Mouse (Mus musculus) limb, embryonic 13.5 days (tissue): ENCODE measurements at regions not wholly inside any gene's neighbourhood (a gene's known extent, or its start where the extent isn't known, plus 50 kb on each side); places are given as distances from the start of the nearest gene placed in this dataset.

ENCODE experiments used
- ATAC-seq: fragments of 200-750 bp; cut with Nextera tagmentation; 2 replicates; pipeline ENCODE4 v1.8.0; 2017; ENCODE audit warnings: low read depth, moderate number of reproducible peaks, moderate TSS enrichment; ENCODE audit not compliant: low FRiP score
- H3K27ac ChIP-seq: fragments of 300-500 bp; sonication (generic); 2 replicates; pipeline ENCODE4 v1.5.1; 2015; ENCODE audit warnings: inconsistent platforms, mild to moderate bottlenecking, moderate library complexity
- H3K27me3 ChIP-seq: fragments of 300-500 bp; sonication (generic); 2 replicates; pipeline ENCODE4 v1.6.1; 2015; ENCODE audit warnings: mild to moderate bottlenecking, inconsistent platforms
- H3K36me3 ChIP-seq: fragments of 300-500 bp; sonication (generic); 2 replicates; pipeline ENCODE4 v1.6.1; 2015; ENCODE audit warnings: inconsistent platforms, mild to moderate bottlenecking, moderate library complexity
- H3K4me1 ChIP-seq: fragments of 300-500 bp; sonication (generic); 2 replicates; pipeline ENCODE4 v1.6.1; 2015; ENCODE audit warnings: inconsistent platforms
- H3K4me2 ChIP-seq: fragments of 300-500 bp; sonication (generic); replicated peaks from 2 replicates; pipeline ENCODE4 v1.6.1; 2015; ENCODE audit warnings: inconsistent platforms, mild to moderate bottlenecking, moderate library complexity
- H3K4me3 ChIP-seq: fragments of 300-500 bp; sonication (generic); 2 replicates; pipeline ENCODE4 v1.5.1; 2015; ENCODE audit warnings: moderate library complexity, mild to moderate bottlenecking, inconsistent platforms
- H3K9ac ChIP-seq: fragments of 300-500 bp; sonication (generic); 2 replicates; pipeline ENCODE4 v1.6.1; 2015; ENCODE audit warnings: mild to moderate bottlenecking, inconsistent platforms
- H3K9me3 ChIP-seq: fragments of 300-500 bp; sonication (generic); 2 replicates; pipeline ENCODE4 v1.6.1; 2016; ENCODE audit warnings: inconsistent platforms
- WGBS: fragments of 180-500 bp; shearing (Covaris S2); methylation state at CpG from one replicate; pipeline ENCODE4 v1.1.7; 2015; 5-methylcytosine and 5-hydroxymethylcytosine counted together

- WGBS, result 87% methylated on average over 5 of the region's 5 CpGs
- H3K36me3 ChIP-seq, result no peaks in the 10 kb centered on the region
- H3K27ac ChIP-seq, result no peak overlapping the region
- H3K4me3 ChIP-seq, result no peak overlapping the region
- no peak for ATAC-seq
- H3K27me3 ChIP-seq, result no peaks in the 10 kb centered on the region
- H3K9me3 ChIP-seq, result no peaks in the 10 kb centered on the region
- H3K4me1 ChIP-seq, result 0 out of 2 replicates have a peak, but pooled peaks cover 5% of the 10 kb centered on the region
- H3K9ac ChIP-seq, result no peak overlapping the region
- no peak overlapping the region for H3K4me2 ChIP-seq
Measured at GRCm38 (mm10) chr3:50916305-50916854, 307.9 kb upstream of the Noct start.

GRCm38 (mm10) chr3:50922347-50922746 is 301.9 kb upstream of the Noct start:
- Histone ChIP-seq H3K27ac (no peak overlapping the region), H3K4me2 (no peak overlapping the region), H3K27me3 (no peaks in the 10 kb centered on the region), H3K9ac (no peak overlapping the region), H3K4me3 (no peak overlapping the region), H3K4me1 (peaks cover 5% of the 10 kb centered on the region), H3K9me3 (no peaks in the 10 kb centered on the region), H3K36me3 (no peaks in the 10 kb centered on the region)
- no peak for ATAC-seq
- WGBS, result 96% methylated on average over 10 of the region's 10 CpGs

GRCm38 (mm10) chr3:50922832-50923231 is 301.4 kb upstream of the Noct start:
- H3K27me3 ChIP-seq, result no peaks in the 10 kb centered on the region
- peaks cover 9% of the 10 kb centered on the region for H3K4me1 ChIP-seq
- no peak overlapping the region for H3K9ac ChIP-seq
- no peaks in the 10 kb centered on the region for H3K9me3 ChIP-seq
- H3K4me3 ChIP-seq, result no peak overlapping the region
- no peak overlapping the region for H3K27ac ChIP-seq
- H3K4me2 ChIP-seq, result no peak overlapping the region
- WGBS, result 79% methylated on average over 5 of the region's 5 CpGs
- H3K36me3 ChIP-seq, result no peaks in the 10 kb centered on the region
- ATAC-seq, result no peak

- no peak overlapping the region for H3K4me3 ChIP-seq
- H3K27ac ChIP-seq, result no peak overlapping the region
- H3K4me2 ChIP-seq, result no peak overlapping the region
- no peak for ATAC-seq
- WGBS, result 86% methylated on average over 7 of the region's 7 CpGs
- no peaks in the 10 kb centered on the region for H3K36me3 ChIP-seq
- peaks cover 12% of the 10 kb centered on the region for H3K4me1 ChIP-seq
- H3K9me3 ChIP-seq, result no peaks in the 10 kb centered on the region
- no peak overlapping the region for H3K9ac ChIP-seq
- H3K27me3 ChIP-seq, result no peaks in the 10 kb centered on the region
Measured at GRCm38 (mm10) chr3:50923327-50923726, 300.9 kb upstream of the Noct start.

GRCm38 (mm10) chr3:50927318-50927717 is 296.9 kb upstream of the Noct start:
- no peak overlapping the region for H3K9ac ChIP-seq
- WGBS, result 44% methylated on average over 4 of the region's 4 CpGs
- H3K27me3 ChIP-seq, result no peaks in the 10 kb centered on the region
- H3K9me3 ChIP-seq, result no peaks in the 10 kb centered on the region
- no peak overlapping the region for H3K4me3 ChIP-seq
- H3K4me2 ChIP-seq, result no peak overlapping the region
- peak overlapping the region; percentile 39; the same call in 1 of the 2 replicates for H3K27ac ChIP-seq
- ATAC-seq, result no peak
- peaks cover 21% of the 10 kb centered on the region for H3K4me1 ChIP-seq
- no peaks in the 10 kb centered on the region for H3K36me3 ChIP-seq

GRCm38 (mm10) chr3:50929013-50929412 is 295.2 kb upstream of the Noct start:
- Histone ChIP-seq H3K4me1 (peaks cover 35% of the 10 kb centered on the region), H3K9ac (no peak overlapping the region), H3K36me3 (no peaks in the 10 kb centered on the region), H3K27ac (no peak overlapping the region), H3K9me3 (no peaks in the 10 kb centered on the region), H3K4me3 (no peak overlapping the region), H3K4me2 (no peak overlapping the region), H3K27me3 (no peaks in the 10 kb centered on the region)
- WGBS, result 81% methylated on average over 1 of the region's 1 CpGs
- ATAC-seq, result no peak

- Histone ChIP-seq H3K4me2 (no peak overlapping the region; the same call in 1 of the 2 replicates), H3K4me1 (peaks cover 28% of the 10 kb centered on the region), H3K36me3 (no peaks in the 10 kb centered on the region), H3K4me3 (no peak overlapping the region), H3K27me3 (no peaks in the 10 kb centered on the region), H3K9me3 (no peaks in the 10 kb centered on the region), H3K9ac (no peak overlapping the region), H3K27ac (peak overlapping the region; percentile 70)
- WGBS, result 49% methylated on average over 10 of the region's 10 CpGs
- peak; percentile 77 for ATAC-seq
Measured at GRCm38 (mm10) chr3:50932397-50933089, 291.7 kb upstream of the Noct start.

GRCm38 (mm10) chr3:50933090-50933443 is 291.2 kb upstream of the Noct start:
- H3K27me3 ChIP-seq, result no peaks in the 10 kb centered on the region
- H3K9me3 ChIP-seq, result no peaks in the 10 kb centered on the region
- no peak overlapping the region for H3K4me2 ChIP-seq
- peak overlapping the region; percentile 2; the same call in 1 of the 2 replicates for H3K27ac ChIP-seq
- no peak overlapping the region for H3K9ac ChIP-seq
- H3K4me3 ChIP-seq, result no peak overlapping the region
- WGBS, result 27% methylated on average over 3 of the region's 3 CpGs
- H3K4me1 ChIP-seq, result peaks cover 23% of the 10 kb centered on the region
- no peaks in the 10 kb centered on the region for H3K36me3 ChIP-seq
- ATAC-seq, result peak; percentile 49

GRCm38 (mm10) chr3:50939602-50940001 is 284.6 kb upstream of the Noct start:
- Histone ChIP-seq H3K27me3 (no peaks in the 10 kb centered on the region), H3K4me1 (peaks cover 4% of the 10 kb centered on the region; the same call in 1 of the 2 replicates), H3K27ac (no peak overlapping the region), H3K36me3 (no peaks in the 10 kb centered on the region), H3K4me3 (no peak overlapping the region), H3K9ac (no peak overlapping the region), H3K9me3 (no peaks in the 10 kb centered on the region), H3K4me2 (no peak overlapping the region)
- ATAC-seq, result no peak
- 73% methylated on average over 5 of the region's 5 CpGs for WGBS

- H3K9ac ChIP-seq, result no peak overlapping the region
- no peaks in the 10 kb centered on the region for H3K9me3 ChIP-seq
- no peak overlapping the region for H3K4me2 ChIP-seq
- no peak for ATAC-seq
- H3K36me3 ChIP-seq, result no peaks in the 10 kb centered on the region
- WGBS, result 79% methylated on average over 3 of the region's 3 CpGs
- no peak overlapping the region for H3K4me3 ChIP-seq
- H3K27ac ChIP-seq, result no peak overlapping the region
- peaks cover 4% of the 10 kb centered on the region; the same call in 1 of the 2 replicates for H3K4me1 ChIP-seq
- no peaks in the 10 kb centered on the region for H3K27me3 ChIP-seq
Measured at GRCm38 (mm10) chr3:50940656-50941055, 283.6 kb upstream of the Noct start.

GRCm38 (mm10) chr3:50953456-50953855 is 270.8 kb upstream of the Noct start:
- 79% methylated on average over 6 of the region's 6 CpGs for WGBS
- Histone ChIP-seq H3K9me3 (no peaks in the 10 kb centered on the region), H3K4me1 (0 out of 2 replicates have a peak, but pooled peaks cover 3% of the 10 kb centered on the region), H3K27ac (no peak overlapping the region), H3K9ac (no peak overlapping the region), H3K27me3 (no peaks in the 10 kb centered on the region), H3K36me3 (no peaks in the 10 kb centered on the region), H3K4me2 (no peak overlapping the region), H3K4me3 (no peak overlapping the region)
- ATAC-seq, result no peak

- Histone ChIP-seq H3K4me2 (no peak overlapping the region), H3K36me3 (no peaks in the 10 kb centered on the region), H3K27ac (no peak overlapping the region), H3K9ac (no peak overlapping the region), H3K4me1 (peaks cover 34% of the 10 kb centered on the region), H3K4me3 (no peak overlapping the region), H3K27me3 (no peaks in the 10 kb centered on the region), H3K9me3 (no peaks in the 10 kb centered on the region)
- 87% methylated on average over 2 of the region's 2 CpGs for WGBS
- ATAC-seq, result no peak
Measured at GRCm38 (mm10) chr3:50970386-50970785, 253.9 kb upstream of the Noct start.

- H3K27me3 ChIP-seq, result no peaks in the 10 kb centered on the region
- peak; percentile 59; the same call in 1 of the 2 replicates for ATAC-seq
- H3K9ac ChIP-seq, result no peak overlapping the region
- H3K9me3 ChIP-seq, result no peaks in the 10 kb centered on the region
- H3K27ac ChIP-seq, result no peak overlapping the region
- H3K4me2 ChIP-seq, result no peak overlapping the region
- H3K4me3 ChIP-seq, result no peak overlapping the region
- no peaks in the 10 kb centered on the region for H3K36me3 ChIP-seq
- WGBS, result 43% methylated on average over 6 of the region's 6 CpGs
- peaks cover 20% of the 10 kb centered on the region for H3K4me1 ChIP-seq
Measured at GRCm38 (mm10) chr3:50973081-50973480, 251.2 kb upstream of the Noct start.
